Mouse (Mus musculus) intestine, embryonic 16.5 days (tissue): ENCODE results near the gene Ncoa3. TPM values are rescaled to one million over a fixed set of nuclear protein-coding genes. Genes with fewer than 3 reads are reported as not detected.
A peak's percentile ranks its signal among the peaks of the same experiment; 100 is the strongest.

Experiments used
- ATAC-seq: fragments of 200-750 bp; cut with Nextera tagmentation; 2 replicates; pipeline ENCODE4 v1.8.0; 2017; ENCODE audit warnings: moderate TSS enrichment, moderate library complexity
- H3K27ac ChIP-seq: fragments of 300-500 bp; sonication (generic); 2 replicates; pipeline ENCODE4 v1.5.1; 2014; ENCODE audit warnings: mild to moderate bottlenecking, low read length
- H3K27me3 ChIP-seq: fragments of 300-500 bp; sonication (generic); replicated peaks from 2 replicates; pipeline ENCODE4 v1.6.1; 2014; ENCODE audit warnings: low read length, control low read depth, mixed read lengths; ENCODE audit not compliant: control insufficient read depth, insufficient read depth
- H3K36me3 ChIP-seq: fragments of 300-500 bp; sonication (generic); 2 replicates; pipeline ENCODE4 v1.6.1; 2014; ENCODE audit warnings: low read length, control low read depth; ENCODE audit not compliant: control insufficient read depth, insufficient read depth
- H3K4me1 ChIP-seq: fragments of 300-500 bp; sonication (generic); 2 replicates; pipeline ENCODE4 v1.6.1; 2014; ENCODE audit warnings: low read length, control low read depth, mixed read lengths; ENCODE audit not compliant: control insufficient read depth, insufficient read depth
- H3K4me2 ChIP-seq: fragments of 300-500 bp; sonication (generic); 2 replicates; pipeline ENCODE4 v1.6.1; 2014; ENCODE audit warnings: low read depth, low read length, control low read depth
- H3K4me3 ChIP-seq: fragments of 300-500 bp; sonication (generic); 2 replicates; pipeline ENCODE4 v1.5.1; 2014; ENCODE audit warnings: mild to moderate bottlenecking, low read length
- H3K9ac ChIP-seq: fragments of 300-500 bp; sonication (generic); 2 replicates; pipeline ENCODE4 v1.6.1; 2014; ENCODE audit warnings: low read depth, low read length
- H3K9me3 ChIP-seq: fragments of 300-500 bp; sonication (generic); 2 replicates; pipeline ENCODE4 v1.6.1; 2016; ENCODE audit warnings: low read length, control low read depth; ENCODE audit not compliant: control insufficient read depth
- WGBS: fragments of 180-500 bp; shearing (Covaris S2); extraction: QIAGEN DNeasy Blood & Tissue Kit; methylation state at CpG from one replicate; pipeline ENCODE4 v1.1.7; 2014; 5-methylcytosine and 5-hydroxymethylcytosine counted together
- polyA plus RNA-seq: library from polyadenylated mRNA; unstranded; fragments of >200 nt; fragmentation: Nextera tagmentation; extraction: Ambion mirVana; gene quantifications from 2 replicates; pipeline ENCODE4 v1.2.1, GENCODE M21; 2015

The Ncoa3 gene
- polyA plus RNA-seq, 1 experiment from 2014 or later: 8.7 TPM

DNA sequence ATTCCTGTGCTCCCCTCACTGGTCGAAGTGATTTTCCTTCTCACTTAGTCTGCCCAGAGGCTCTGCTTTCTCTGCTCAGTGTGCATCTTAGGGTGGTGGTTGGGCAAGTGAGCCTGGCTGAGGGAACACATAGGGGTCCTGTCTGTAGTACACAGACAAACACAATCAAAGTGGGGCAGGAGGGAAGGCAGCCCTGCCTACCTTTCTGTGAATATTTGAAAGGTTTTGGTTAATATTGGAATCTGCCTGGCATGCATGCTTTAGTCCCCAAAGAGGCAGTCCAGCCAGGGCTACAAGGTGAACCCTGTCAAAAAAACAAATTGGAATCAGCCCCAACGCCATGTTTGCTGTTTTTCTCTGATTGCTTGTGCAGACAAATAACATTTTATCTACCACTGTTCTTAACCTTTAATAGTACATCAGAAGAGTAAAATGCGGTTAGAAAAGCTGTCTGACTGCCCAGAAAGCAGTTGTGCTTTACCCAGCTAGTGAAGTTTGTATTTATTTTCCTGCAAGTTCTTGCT is 42.6 kb downstream of the Ncoa3 start:
- no peak overlapping the region for H3K4me2 ChIP-seq
- no peaks in the 10 kb centered on the region for H3K9me3 ChIP-seq
- ATAC-seq: no peak
- H3K4me3 ChIP-seq: no peak overlapping the region
- H3K36me3 ChIP-seq: no peaks in the 10 kb centered on the region
- no peak overlapping the region for H3K9ac ChIP-seq
- no peaks in the 10 kb centered on the region for H3K27me3 ChIP-seq
- H3K4me1 ChIP-seq: peaks cover 18% of the 10 kb centered on the region
- 72% methylated on average over 3 of the region's 3 CpGs for WGBS
- H3K27ac ChIP-seq: no peak overlapping the region

DNA sequence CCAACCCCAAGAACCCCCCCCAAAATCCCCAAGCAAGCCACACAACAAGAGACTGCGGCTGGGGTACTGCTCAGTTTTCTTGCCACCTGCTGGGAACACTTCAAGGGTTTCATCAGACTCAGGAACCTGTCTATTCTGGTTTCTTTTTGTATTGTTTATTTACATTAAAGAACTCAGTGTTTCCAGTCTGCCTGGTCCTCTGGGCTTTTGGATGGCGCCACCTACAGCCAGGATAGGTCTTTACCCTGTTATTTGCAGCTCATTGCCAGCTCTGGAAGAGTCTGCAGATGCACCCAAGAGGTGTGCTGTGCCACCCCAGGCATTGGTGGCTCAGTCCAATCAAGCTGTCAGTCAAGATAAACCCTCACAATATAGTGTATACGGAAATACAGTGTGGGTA is 43.3 kb downstream of the Ncoa3 start:
- Histone ChIP-seq H3K4me1 (peaks cover 14% of the 10 kb centered on the region), H3K27ac (no peak overlapping the region), H3K36me3 (no peaks in the 10 kb centered on the region), H3K4me3 (no peak overlapping the region), H3K4me2 (no peak overlapping the region), H3K9me3 (no peaks in the 10 kb centered on the region), H3K27me3 (no peaks in the 10 kb centered on the region), H3K9ac (no peak overlapping the region)
- ATAC-seq: no peak
- WGBS: 47% methylated on average over 3 of the region's 3 CpGs

DNA sequence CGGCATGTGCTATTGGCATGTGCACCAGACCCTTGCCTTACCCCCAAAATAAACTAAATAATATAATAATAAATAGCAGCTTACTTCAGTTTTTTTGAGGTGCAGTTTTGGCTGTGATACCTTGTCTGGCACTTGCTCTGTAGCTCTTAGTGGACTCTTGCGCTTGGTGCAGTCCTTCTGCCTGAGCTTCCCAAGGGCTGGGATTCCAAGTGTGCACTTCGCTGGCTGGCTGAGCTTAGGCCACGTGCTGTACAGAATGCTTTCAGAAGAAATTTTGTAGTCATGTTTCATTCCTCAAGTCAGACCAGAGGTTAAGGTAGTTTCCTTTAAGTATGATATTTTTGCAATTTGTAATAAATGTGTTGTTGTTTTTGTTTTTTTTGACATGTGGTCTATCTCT is 47.2 kb downstream of the Ncoa3 start:
- Histone ChIP-seq H3K9ac (no peak overlapping the region), H3K4me2 (no peak overlapping the region), H3K27ac (no peak overlapping the region), H3K27me3 (no peaks in the 10 kb centered on the region), H3K4me1 (peaks cover 15% of the 10 kb centered on the region), H3K36me3 (no peaks in the 10 kb centered on the region), H3K9me3 (no peaks in the 10 kb centered on the region), H3K4me3 (no peak overlapping the region)
- ATAC-seq: no peak
- 85% methylated on average over 4 of the region's 4 CpGs for WGBS

DNA sequence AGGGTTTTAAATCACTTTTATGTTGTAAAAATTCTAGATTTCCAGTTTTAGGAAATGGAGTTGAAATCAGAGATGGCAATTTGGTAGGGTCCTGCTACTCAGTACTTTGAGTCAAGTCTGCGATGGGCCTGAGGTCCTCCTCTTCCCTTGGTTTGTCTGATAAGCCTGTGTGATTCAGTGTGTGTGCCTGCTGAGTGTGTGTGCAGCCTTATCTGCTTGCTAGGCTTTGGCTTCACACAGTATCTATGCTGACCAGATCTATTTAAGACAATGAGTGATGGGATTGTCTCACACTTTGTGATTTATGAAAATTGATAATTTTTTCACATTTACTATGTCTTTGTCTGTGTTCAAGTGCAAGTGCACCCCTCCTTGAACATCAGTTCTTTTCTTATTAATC is 50.1 kb downstream of the Ncoa3 start:
- Histone ChIP-seq H3K4me2 (no peak overlapping the region), H3K27me3 (no peaks in the 10 kb centered on the region), H3K9me3 (no peaks in the 10 kb centered on the region), H3K4me1 (peaks cover 19% of the 10 kb centered on the region), H3K4me3 (no peak overlapping the region), H3K27ac (no peak overlapping the region), H3K36me3 (no peaks in the 10 kb centered on the region), H3K9ac (no peak overlapping the region)
- WGBS: 65% methylated on average over 1 of the region's 1 CpGs
- ATAC-seq: no peak

DNA sequence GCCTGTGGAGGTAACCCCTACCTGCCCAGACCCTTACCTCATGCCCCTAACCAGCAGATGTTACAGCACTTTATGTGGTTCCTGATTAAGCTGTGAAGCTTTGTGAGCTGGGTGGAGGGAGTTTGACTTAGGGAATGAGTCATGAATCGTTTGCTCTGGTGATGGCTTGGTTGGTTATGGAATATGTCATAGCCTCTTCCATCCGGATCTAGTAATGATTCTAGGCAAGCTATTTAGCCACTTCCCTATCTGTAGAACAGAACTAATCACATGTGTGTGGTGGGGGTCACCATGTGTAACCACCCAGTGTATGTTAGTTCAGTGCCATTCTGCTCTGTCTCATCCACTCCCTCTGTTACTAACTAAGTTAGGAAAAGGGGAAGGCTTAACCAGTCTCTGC is 52.6 kb downstream of the Ncoa3 start:
- Histone ChIP-seq H3K9me3 (no peaks in the 10 kb centered on the region), H3K27ac (no peak overlapping the region), H3K36me3 (no peaks in the 10 kb centered on the region), H3K9ac (no peak overlapping the region), H3K4me2 (no peak overlapping the region), H3K4me3 (no peak overlapping the region), H3K27me3 (no peaks in the 10 kb centered on the region), H3K4me1 (peaks cover 19% of the 10 kb centered on the region)
- 33% methylated on average over 2 of the region's 2 CpGs for WGBS
- no peak for ATAC-seq

DNA sequence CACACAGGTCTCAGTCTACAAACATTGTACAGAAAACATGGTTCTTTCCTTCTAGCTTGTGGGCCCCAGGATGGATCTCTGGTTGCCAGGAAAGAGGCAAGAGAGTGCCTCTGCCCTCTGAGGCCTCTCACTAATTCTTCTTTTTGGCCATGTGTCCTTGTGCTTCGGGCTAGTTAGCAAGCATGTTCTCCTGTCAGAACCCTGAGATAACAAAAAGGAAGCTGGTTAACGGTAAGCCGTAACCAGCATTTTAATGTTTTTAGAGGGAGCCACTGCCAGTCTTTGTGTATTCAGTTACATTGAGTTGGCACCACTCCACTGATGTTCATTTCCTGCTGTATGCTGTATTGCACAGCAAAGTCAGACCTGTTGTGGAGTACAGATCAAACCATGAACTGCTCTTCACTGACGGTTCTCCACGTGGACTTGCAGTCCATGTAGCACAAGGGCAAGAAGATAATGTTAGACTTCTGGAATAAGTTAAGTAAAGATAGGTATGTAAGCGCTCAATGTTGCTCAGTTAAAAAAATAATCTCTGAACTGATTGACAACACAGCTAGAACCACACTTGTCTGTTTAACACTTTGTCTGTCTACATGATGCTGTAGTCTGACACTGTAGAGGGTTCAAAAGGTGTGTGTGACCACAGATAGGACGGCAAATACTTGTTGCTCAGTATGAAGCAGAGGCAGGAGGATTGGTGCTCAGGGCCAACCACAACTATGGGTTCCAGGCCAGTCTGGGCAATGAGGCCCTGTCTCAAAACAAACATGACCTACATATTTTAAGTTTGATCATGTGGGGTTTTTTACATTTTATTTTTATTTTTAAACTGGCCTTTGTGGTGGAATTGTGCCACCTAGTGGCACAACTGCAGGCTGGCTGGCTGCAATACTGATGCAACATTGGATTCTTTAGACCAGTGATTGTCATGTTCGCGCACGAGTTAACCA is 53.4 kb downstream of the Ncoa3 start:
- Histone ChIP-seq H3K4me3 (no peak overlapping the region), H3K36me3 (no peaks in the 10 kb centered on the region), H3K9me3 (no peaks in the 10 kb centered on the region), H3K9ac (peak overlapping the region; percentile 8; the same call in 1 of the 2 replicates), H3K4me2 (no peak overlapping the region), H3K27ac (peak overlapping the region; percentile 35), H3K27me3 (no peaks in the 10 kb centered on the region), H3K4me1 (peaks cover 19% of the 10 kb centered on the region)
- 64% methylated on average over 10 of the region's 10 CpGs for WGBS
- ATAC-seq: no peak

DNA sequence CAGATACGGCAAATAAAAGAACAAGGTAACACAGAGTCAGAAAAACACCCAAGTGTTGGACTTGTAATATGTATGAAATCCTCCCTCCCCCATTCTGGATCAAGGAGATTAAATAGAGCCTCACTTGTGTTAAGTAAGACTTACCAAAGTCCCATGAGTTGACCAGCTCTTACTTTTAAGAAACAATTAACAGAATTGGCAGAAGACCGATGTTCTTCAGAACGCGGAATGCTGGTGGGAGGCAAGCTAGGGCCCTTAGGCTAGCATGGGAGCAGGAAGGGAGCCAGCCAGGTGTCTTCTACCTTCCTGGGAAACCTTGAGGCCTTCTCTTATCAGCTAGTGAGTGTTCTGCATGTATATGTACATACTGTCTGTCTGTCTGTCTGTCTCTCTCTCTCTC is 55.5 kb downstream of the Ncoa3 start:
- 96% methylated on average over 4 of the region's 4 CpGs for WGBS
- Histone ChIP-seq H3K4me3 (no peak overlapping the region), H3K9me3 (no peaks in the 10 kb centered on the region), H3K4me2 (no peak overlapping the region), H3K27me3 (no peaks in the 10 kb centered on the region), H3K9ac (no peak overlapping the region), H3K36me3 (0 out of 2 replicates have a peak, but pooled peaks cover 2% of the 10 kb centered on the region), H3K27ac (no peak overlapping the region), H3K4me1 (peaks cover 12% of the 10 kb centered on the region)
- ATAC-seq: no peak

DNA sequence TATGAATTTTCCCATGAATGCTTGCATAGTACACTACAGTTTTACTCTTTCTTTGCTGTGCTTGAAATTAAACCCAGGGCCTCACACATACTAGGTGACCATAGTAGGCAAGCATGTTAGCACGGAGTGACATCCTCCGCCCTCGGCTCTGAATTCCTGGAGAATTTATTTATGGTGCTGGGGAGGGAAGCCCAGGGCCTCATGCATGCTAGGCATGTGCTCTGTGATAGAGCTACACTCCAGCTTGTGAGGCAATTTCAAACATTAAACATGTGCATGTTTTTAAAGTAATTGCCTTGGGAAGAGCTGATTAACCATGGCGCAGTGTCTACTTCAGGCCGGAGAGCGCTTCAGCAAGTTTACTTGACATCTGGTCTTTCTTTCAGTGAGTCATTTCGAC is 56.4 kb downstream of the Ncoa3 start:
- H3K4me1 ChIP-seq: peaks cover 12% of the 10 kb centered on the region
- WGBS: 77% methylated on average over 7 of the region's 7 CpGs
- no peak overlapping the region for H3K4me2 ChIP-seq
- H3K4me3 ChIP-seq: no peak overlapping the region
- ATAC-seq: no peak
- no peaks in the 10 kb centered on the region for H3K27me3 ChIP-seq
- H3K27ac ChIP-seq: no peak overlapping the region
- H3K9ac ChIP-seq: no peak overlapping the region
- H3K36me3 ChIP-seq: 0 out of 2 replicates have a peak, but pooled peaks cover 2% of the 10 kb centered on the region
- no peaks in the 10 kb centered on the region for H3K9me3 ChIP-seq

DNA sequence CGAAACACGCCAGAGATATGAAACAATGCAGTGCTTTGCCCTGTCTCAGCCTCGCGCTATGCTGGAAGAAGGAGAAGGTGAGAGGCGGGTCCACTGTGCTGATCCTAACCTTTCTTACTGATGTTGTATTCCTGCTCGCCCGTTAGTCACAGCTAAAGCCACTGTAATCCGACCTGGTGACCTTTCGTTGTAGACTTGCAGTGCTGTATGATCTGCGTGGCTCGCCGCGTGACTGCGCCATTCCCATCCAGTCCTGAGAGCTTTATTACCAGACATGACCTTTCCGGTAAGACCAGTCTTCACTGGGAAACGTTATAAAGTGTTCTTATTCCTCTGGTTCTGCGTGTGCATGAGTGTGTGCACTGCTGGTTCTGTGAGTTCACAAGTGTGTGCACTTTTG is 59.0 kb downstream of the Ncoa3 start:
- no peak overlapping the region for H3K9ac ChIP-seq
- H3K9me3 ChIP-seq: no peaks in the 10 kb centered on the region
- H3K4me1 ChIP-seq: no peaks in the 10 kb centered on the region
- H3K4me2 ChIP-seq: no peak overlapping the region
- H3K36me3 ChIP-seq: peaks cover 7% of the 10 kb centered on the region; the same call in 1 of the 2 replicates
- no peak overlapping the region for H3K27ac ChIP-seq
- no peak overlapping the region for H3K4me3 ChIP-seq
- ATAC-seq: no peak
- no peaks in the 10 kb centered on the region for H3K27me3 ChIP-seq
- WGBS: 89% methylated on average over 17 of the region's 17 CpGs
